Mouse (Mus musculus) thymus, adult 2 months (tissue): Measurements from ENCODE around the gene Mcur1.

ENCODE experiments used
- CTCF ChIP-seq: fragments of 200-500 bp; IDR thresholded peaks from 2 replicates; pipeline ENCODE4 v1.5.1; 2012; ENCODE audit warnings: mild to moderate bottlenecking, control low read depth, low read length, moderate library complexity, borderline replicate concordance; ENCODE audit not compliant: control insufficient read depth, poor library complexity, insufficient read depth; ENCODE audit errors: extremely low read depth
- POLR2A ChIP-seq: fragments of 200-500 bp; IDR thresholded peaks from 2 replicates; pipeline ENCODE4 v1.6.1; 2012; ENCODE audit warnings: mild to moderate bottlenecking, low read length, control low read depth, moderate library complexity; ENCODE audit not compliant: control insufficient read depth, poor library complexity, insufficient read depth; ENCODE audit errors: extremely low read depth

DNA sequence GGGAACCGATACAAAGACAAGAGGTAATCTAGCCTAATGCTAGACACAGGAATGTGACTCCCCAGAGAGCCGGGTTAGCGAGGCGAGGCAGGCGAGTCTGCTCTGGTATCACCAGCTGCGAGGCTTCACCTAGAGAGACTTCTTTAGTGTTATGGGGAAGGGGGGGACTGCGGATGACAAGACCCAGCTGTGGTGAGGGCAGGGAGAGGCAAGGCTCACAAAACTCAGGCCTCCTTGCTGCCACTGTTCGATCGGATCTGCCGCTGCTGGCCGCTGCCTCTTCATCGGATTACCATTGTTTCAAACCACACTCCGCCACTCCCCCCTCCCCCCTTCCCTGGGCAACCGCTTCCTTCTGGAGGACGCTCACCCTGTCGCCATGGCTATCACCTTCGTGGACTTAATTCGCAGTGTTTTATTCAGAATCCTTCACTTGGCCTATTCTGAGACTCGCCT is 56.6 kb downstream of the Mcur1 start:
- no peak for TF ChIP-seq POLR2A
- no peak for TF ChIP-seq CTCF
